Mouse (Mus musculus) lung, postnatal 10 days (tissue): Measurements from ENCODE around the gene Cyb5b.

Experiments used
- DNase-seq: peaks from one replicate; pipeline ENCODE4 v3.0.0; 2021

Cyb5b gene

GRCm38 (mm10) chr8:107132581-107133491, 17.6 kb upstream of the Cyb5b start:
- no peak for DNase-seq

- no peak for DNase-seq
These were observed 16.6 kb upstream of the Cyb5b start for GRCm38 (mm10) chr8:107133881-107134280.

- DNase-seq: no peak
These were observed 14.3 kb upstream of the Cyb5b start for GRCm38 (mm10) chr8:107136003-107136612.

GRCm38 (mm10) chr8:107137591-107137990, 12.8 kb upstream of the Cyb5b start:
- DNase-seq: no peak

GRCm38 (mm10) chr8:107138338-107138737, 12.1 kb upstream of the Cyb5b start:
- no peak for DNase-seq

GRCm38 (mm10) chr8:107139704-107140470, 10.6 kb upstream of the Cyb5b start:
- DNase-seq: peak; percentile 72

GRCm38 (mm10) chr8:107142539-107142938, 7.9 kb upstream of the Cyb5b start:
- no peak for DNase-seq

GRCm38 (mm10) chr8:107143501-107143900, 6.9 kb upstream of the Cyb5b start:
- no peak for DNase-seq

- peak; percentile 59 for DNase-seq
These were observed 4.3 kb upstream of the Cyb5b start for GRCm38 (mm10) chr8:107146186-107146585.

GRCm38 (mm10) chr8:107148802-107149201, 1.6 kb upstream of the Cyb5b start:
- no peak for DNase-seq

GRCm38 (mm10) chr8:107150057-107150403, 410 bp upstream of the Cyb5b start:
- DNase-seq: no peak

GRCm38 (mm10) chr8:107151212-107151920, 926 bp downstream of the Cyb5b start:
- no peak for DNase-seq

- no peak for DNase-seq
These were observed 3.1 kb downstream of the Cyb5b start for GRCm38 (mm10) chr8:107153326-107154210.

- no peak for DNase-seq
These were observed 6.4 kb downstream of the Cyb5b start for GRCm38 (mm10) chr8:107156816-107157215.

GRCm38 (mm10) chr8:107157836-107158235, 7.4 kb downstream of the Cyb5b start:
- DNase-seq: no peak

- DNase-seq: peak; percentile 43
These were observed 8.4 kb downstream of the Cyb5b start for GRCm38 (mm10) chr8:107158890-107159289.

- peak; percentile 30 for DNase-seq
These were observed 13.9 kb downstream of the Cyb5b start for GRCm38 (mm10) chr8:107164251-107164773.

- DNase-seq: no peak
These were observed 15.3 kb downstream of the Cyb5b start for GRCm38 (mm10) chr8:107165745-107166144.

- no peak for DNase-seq
These were observed 17.4 kb downstream of the Cyb5b start for GRCm38 (mm10) chr8:107167848-107168247.

- DNase-seq: peak; percentile 18
These were observed 21.7 kb downstream of the Cyb5b start for GRCm38 (mm10) chr8:107172152-107172551.

GRCm38 (mm10) chr8:107172969-107173645, 22.7 kb downstream of the Cyb5b start:
- DNase-seq: no peak
